In the genomic region with DNA sequence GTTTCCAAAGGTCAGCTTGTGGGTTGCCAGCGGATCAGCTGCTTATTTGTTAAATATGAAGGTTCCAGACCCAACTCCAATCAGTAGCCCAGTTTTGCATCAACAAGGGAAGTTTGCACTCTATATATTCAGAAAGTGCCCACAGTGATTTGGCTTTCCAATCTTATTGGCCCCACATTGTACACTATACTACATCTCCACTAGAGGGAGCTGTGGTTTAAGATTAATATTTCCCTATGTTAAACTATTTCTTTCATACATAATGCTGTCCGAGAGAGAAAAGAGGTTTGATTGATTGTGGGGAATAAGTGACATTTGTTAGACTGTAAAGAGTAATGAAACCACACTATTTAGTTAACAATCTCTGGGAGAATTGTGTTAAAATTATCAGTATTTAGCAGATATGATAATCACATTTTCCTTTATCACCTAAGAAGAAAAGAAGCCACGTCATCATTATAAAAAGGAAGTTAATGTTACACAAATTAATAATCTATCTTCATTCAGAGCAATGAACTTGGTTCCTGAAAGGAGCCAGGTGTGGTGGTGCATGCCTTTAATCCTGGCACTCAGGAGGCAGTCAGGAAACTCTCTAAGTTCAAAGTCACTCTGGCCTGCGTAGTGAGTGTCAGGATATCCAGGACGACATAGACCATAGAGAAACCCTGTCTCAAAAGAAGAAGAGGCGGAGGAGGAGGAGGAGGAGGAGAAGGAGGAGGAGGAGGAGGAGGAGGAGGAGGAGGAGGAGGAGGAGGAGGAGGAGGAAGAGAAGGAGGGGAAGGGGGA, we compare ENCODE assay signal across 9 mouse cellular contexts. TPM values are rescaled to one million over a fixed set of nuclear protein-coding genes. Genes with fewer than 3 reads are reported as not detected.
DNase-seq lines count a peak whose midpoint lies in the region; TF ChIP-seq lines count a peak whose summit lies in the region.
"Had no signal": no experiment of that assay in that cellular context is flagged by ENCODE, and none has a peak within 500 bp of the region (broad histone marks: within the 10 kb centered on the region; RNA-seq: fewer than 3 reads in every experiment).

No protein-coding gene starts in this region.

- H3K4me3 ChIP-seq in layer of hippocampus, adult 2 months = no peak overlapping the region

- TF ChIP-seq CTCF in layer of hippocampus, adult 2 months (conservative IDR thresholded peaks at IDR 0.05) = peak; percentile 94

- DNase-seq in layer of hippocampus, adult 2 months (ENCODE audit: low spot score in 2 of 2) = peak; percentile 11 to 13
- no peak for DNase-seq in layer of hippocampus, postnatal 25 days (ENCODE audit: extremely low spot score in 1 of 2, low spot score in 1 of 2)
- DNase-seq in ES-CJ7 (ENCODE audit: low read depth, low spot score) = peak; percentile 10
- DNase-seq in c-Kit-positive CD71-negative TER-119-negative erythroid progenitor cells, embryonic 14.5 days (ENCODE audit: low read depth) = peak; percentile 13
- peak; percentile 41 for DNase-seq in lung, postnatal 25 days (ENCODE audit: low spot score)
- no peak for DNase-seq in urinary bladder, adult 18-20 months (ENCODE audit: low spot score in 2 of 2)
- DNase-seq in ovary, adult 18-20 months (ENCODE audit: low spot score) = no peak
- DNase-seq in urinary bladder, postnatal 14 days (ENCODE audit: low spot score) = no peak

- no peak overlapping the region for H3K27ac ChIP-seq in layer of hippocampus, adult 2 months
- H3K27ac ChIP-seq: macrophage had no signal

RNA-seq across cellular contexts. Expression of a gene that starts 44.8 kb away (rescaled TPM):
- 10 to 100 TPM; 29.9 to 30.5 TPM for total RNA-seq in layer of hippocampus, adult 2 months (2021)
- total RNA-seq in layer of hippocampus, postnatal 25 days (2021) = 10 to 100 TPM; 27.0 to 32.6 TPM

RNA-seq across cellular contexts. Expression of a gene that starts 51.4 kb away (rescaled TPM):
- total RNA-seq in layer of hippocampus, adult 2 months (2021) = 1 to 10 TPM; 1.7 to 2.7 TPM
- 1 to 10 TPM; 1.3 to 2.0 TPM for total RNA-seq in layer of hippocampus, postnatal 25 days (2021)

Comparison
In these comparisons a context has a peak if more than half of its experiments do, and no peak if none do; other contexts are left out.
1. DNase-seq: peak in layer of hippocampus, adult 2 months (2 of 2), ES-CJ7 (single experiment), c-Kit-positive CD71-negative TER-119-negative erythroid progenitor cells, embryonic 14.5 days (single experiment) and lung, postnatal 25 days (single experiment); none in layer of hippocampus, postnatal 25 days (0 of 2), urinary bladder, adult 18-20 months (0 of 2), ovary, adult 18-20 months (single experiment) and urinary bladder, postnatal 14 days (single experiment).